28 mouse cellular contexts compared by ENCODE assay signal in genomic region chr5:122704571-122704970, GRCm38 (mm10). TPM values are rescaled to one million over a fixed set of nuclear protein-coding genes. Genes with fewer than 3 reads are reported as not detected.
DNase-seq lines count a peak whose midpoint lies in the region; ATAC-seq and TF ChIP-seq lines count a peak whose summit lies in the region.
"Had no signal": no experiment of that assay in that cellular context is flagged by ENCODE, and none has a peak within 500 bp of the region (broad histone marks: within the 10 kb centered on the region; RNA-seq: fewer than 3 reads in every experiment).

No protein-coding gene starts in this region.

- H3K36me3 ChIP-seq in kidney, embryonic 15.5 days: no peaks in the 10 kb centered on the region
- H3K36me3 ChIP-seq in liver, adult 2 months (ENCODE audit: control insufficient read depth, insufficient read depth, low read length): no peaks in the 10 kb centered on the region
- no peaks in the 10 kb centered on the region for H3K36me3 ChIP-seq in liver, postnatal 0 days (replicated peaks; ENCODE audit: insufficient read depth, low read length)
- no peaks in the 10 kb centered on the region for H3K36me3 ChIP-seq in neural tube, embryonic 15.5 days
- no peaks in the 10 kb centered on the region for H3K36me3 ChIP-seq in midbrain, embryonic 14.5 days (ENCODE audit: control insufficient read depth, insufficient read depth, low read length)
- H3K36me3 ChIP-seq: embryonic facial prominence, embryonic 13.5 days; G1E; hindbrain, embryonic 13.5 days; liver, embryonic 15.5 days; midbrain, embryonic 13.5 days; stomach, embryonic 15.5 days had no signal

- H3K79me2 ChIP-seq in liver, adult 2 months (ENCODE audit: control insufficient read depth, insufficient read depth, low read length): no peaks in the 10 kb centered on the region

- no peak for ATAC-seq in kidney, embryonic 15.5 days (replicated peaks; ENCODE audit: low FRiP score)
- no peak for ATAC-seq in liver, postnatal 0 days
- ATAC-seq in neural tube, embryonic 15.5 days (ENCODE audit: low FRiP score): no peak
- ATAC-seq in midbrain, embryonic 14.5 days (ENCODE audit: low FRiP score, low TSS enrichment): no peak
- ATAC-seq: forebrain, embryonic 16.5 days; intestine, embryonic 16.5 days; midbrain, embryonic 13.5 days had no signal

- H3K4me2 ChIP-seq in kidney, embryonic 15.5 days: no peak overlapping the region
- H3K4me2 ChIP-seq in liver, postnatal 0 days (ENCODE audit: low read depth, low read length): no peak overlapping the region
- no peak overlapping the region for H3K4me2 ChIP-seq in neural tube, embryonic 15.5 days
- H3K4me2 ChIP-seq in midbrain, embryonic 14.5 days (ENCODE audit: low read length): no peak overlapping the region
- H3K4me2 ChIP-seq: embryonic facial prominence, embryonic 13.5 days; heart, embryonic 11.5 days; hindbrain, embryonic 13.5 days; liver, embryonic 15.5 days; midbrain, embryonic 13.5 days; stomach, embryonic 15.5 days had no signal

- TF ChIP-seq CTCF in liver, adult 2 months (IDR thresholded peaks at IDR 0.05; ENCODE audit: low read depth, low read length): no peak
- no peak for TF ChIP-seq CTCF in liver, postnatal 0 days (IDR thresholded peaks at IDR 0.05; ENCODE audit: low read depth)

- no peak overlapping the region for H3K4me3 ChIP-seq in kidney, embryonic 15.5 days (replicated peaks)
- H3K4me3 ChIP-seq in liver, adult 2 months (ENCODE audit: insufficient read depth, low read depth, low read length): no peak overlapping the region
- H3K4me3 ChIP-seq in liver, postnatal 0 days (ENCODE audit: low read depth, low read length): no peak overlapping the region
- H3K4me3 ChIP-seq in neural tube, embryonic 15.5 days (replicated peaks): no peak overlapping the region
- no peak overlapping the region for H3K4me3 ChIP-seq in midbrain, embryonic 14.5 days (replicated peaks; ENCODE audit: low read depth, low read length)
- H3K4me3 ChIP-seq: embryonic facial prominence, embryonic 13.5 days; hindbrain, embryonic 13.5 days; liver, embryonic 15.5 days; megakaryocyte, embryonic 14.5 days; midbrain, embryonic 13.5 days; stomach, embryonic 15.5 days had no signal

- H3K27me3 ChIP-seq in kidney, embryonic 15.5 days: no peaks in the 10 kb centered on the region
- no peaks in the 10 kb centered on the region for H3K27me3 ChIP-seq in liver, adult 2 months (ENCODE audit: control insufficient read depth, insufficient read depth, low read length)
- H3K27me3 ChIP-seq in liver, postnatal 0 days (ENCODE audit: insufficient read depth, low read length): no peaks in the 10 kb centered on the region
- no peaks in the 10 kb centered on the region for H3K27me3 ChIP-seq in neural tube, embryonic 15.5 days (replicated peaks)
- no peaks in the 10 kb centered on the region for H3K27me3 ChIP-seq in midbrain, embryonic 14.5 days (ENCODE audit: control insufficient read depth, insufficient read depth, low read length)
- H3K27me3 ChIP-seq: embryonic facial prominence, embryonic 13.5 days; hindbrain, embryonic 13.5 days; liver, embryonic 15.5 days; midbrain, embryonic 13.5 days; stomach, embryonic 15.5 days had no signal

- peaks cover 22% of the 10 kb centered on the region; the same call in 1 of the 2 replicates for H3K4me1 ChIP-seq in kidney, embryonic 15.5 days
- H3K4me1 ChIP-seq in liver, adult 2 months (ENCODE audit: control insufficient read depth, insufficient read depth, low read length): peaks cover 17% of the 10 kb centered on the region
- H3K4me1 ChIP-seq in liver, postnatal 0 days (ENCODE audit: insufficient read depth): peaks cover 32% of the 10 kb centered on the region
- peaks cover 20% of the 10 kb centered on the region for H3K4me1 ChIP-seq in neural tube, embryonic 15.5 days
- H3K4me1 ChIP-seq in midbrain, embryonic 14.5 days (ENCODE audit: control insufficient read depth, insufficient read depth, low read length): peaks cover 9% of the 10 kb centered on the region

- TF ChIP-seq EP300 in liver, postnatal 0 days (IDR thresholded peaks at IDR 0.05; ENCODE audit: low read depth): no peak

- 64% methylated on average over 4 of the region's 4 CpGs for WGBS in kidney, embryonic 15.5 days
- 31% methylated on average over 4 of the region's 4 CpGs for WGBS in liver, adult 2 months
- WGBS in liver, postnatal 0 days (ENCODE audit: insufficient replicate concordance): 60% methylated on average over 4 of the region's 4 CpGs
- WGBS in neural tube, embryonic 15.5 days: 90% methylated on average over 4 of the region's 4 CpGs
- WGBS in midbrain, embryonic 14.5 days: 91% methylated on average over 4 of the region's 4 CpGs

- DNase-seq in kidney, adult 11 months: peak; percentile 57
- DNase-seq in liver, adult 2 months (ENCODE audit: extremely low read depth, low read depth, low spot score): peak; percentile 82
- no peak for DNase-seq in liver, postnatal 0 days
- DNase-seq in kidney, postnatal 25 days: peak; percentile 51 to 75
- no peak for DNase-seq in right cerebral cortex, postnatal 36 days (ENCODE audit: low spot score in 2 of 2)
- no peak for DNase-seq in midbrain, embryonic 14.5 days
- DNase-seq: adrenal gland, postnatal 25 days; cerebellum, adult 18-20 months; cerebellum, postnatal 10 days; gastrocnemius, postnatal 10 days; heart, adult 11 months; heart, postnatal 4 days; liver; lung, postnatal 36 days; right cerebral cortex, postnatal 14 days; thymus, postnatal 14 days had no signal

- H3K27ac ChIP-seq in kidney, embryonic 15.5 days: no peak overlapping the region
- H3K27ac ChIP-seq in liver, adult 2 months (replicated peaks; ENCODE audit: insufficient read depth, low read depth, low read length): peak overlapping the region; percentile 18
- no peak overlapping the region for H3K27ac ChIP-seq in liver, postnatal 0 days (ENCODE audit: low read depth)
- H3K27ac ChIP-seq in neural tube, embryonic 15.5 days (replicated peaks): no peak overlapping the region
- H3K27ac ChIP-seq in midbrain, embryonic 14.5 days (replicated peaks; ENCODE audit: low read depth, low read length): no peak overlapping the region
- H3K27ac ChIP-seq: embryonic facial prominence, embryonic 13.5 days; hindbrain, embryonic 13.5 days; liver, embryonic 15.5 days; midbrain, embryonic 13.5 days; stomach, embryonic 15.5 days had no signal

- H3K9me3 ChIP-seq in kidney, embryonic 15.5 days (replicated peaks): no peaks in the 10 kb centered on the region
- no peaks in the 10 kb centered on the region for H3K9me3 ChIP-seq in liver, postnatal 0 days (ENCODE audit: low read length)
- H3K9me3 ChIP-seq in neural tube, embryonic 15.5 days (replicated peaks): no peaks in the 10 kb centered on the region
- no peaks in the 10 kb centered on the region for H3K9me3 ChIP-seq in midbrain, embryonic 14.5 days (ENCODE audit: control insufficient read depth, low read length)
- H3K9me3 ChIP-seq: embryonic facial prominence, embryonic 13.5 days; G1E; hindbrain, embryonic 13.5 days; liver, embryonic 15.5 days; megakaryocyte, embryonic 14.5 days; midbrain, embryonic 13.5 days; stomach, embryonic 15.5 days had no signal

- no peak overlapping the region for H3K9ac ChIP-seq in kidney, embryonic 15.5 days
- no peak overlapping the region for H3K9ac ChIP-seq in liver, adult 2 months (ENCODE audit: low read depth, low read length)
- no peak overlapping the region for H3K9ac ChIP-seq in liver, postnatal 0 days (replicated peaks)
- no peak overlapping the region for H3K9ac ChIP-seq in neural tube, embryonic 15.5 days (replicated peaks)
- no peak overlapping the region for H3K9ac ChIP-seq in midbrain, embryonic 14.5 days (replicated peaks; ENCODE audit: low read length)
- H3K9ac ChIP-seq: embryonic facial prominence, embryonic 13.5 days; hindbrain, embryonic 13.5 days; liver, embryonic 15.5 days; midbrain, embryonic 13.5 days; stomach, embryonic 15.5 days had no signal

- no peak for TF ChIP-seq POLR2A in liver, adult 2 months (IDR thresholded peaks at IDR 0.05; ENCODE audit: extremely low read depth, insufficient read depth, low read length)

RNA-seq across cellular contexts. Expression of gene P2rx4, which starts 2.8 kb away (rescaled TPM):
- 20.4 and 25.6 TPM in 2 replicates for polyA plus RNA-seq in kidney, embryonic 15.5 days (2015; fragmentation: Nextera tagmentation; extraction: Ambion mirVana)
- total RNA-seq in liver, adult 2 months (2014; rRNA removed): 43.2 and 59.9 TPM in 2 replicates
- 50.1 and 59.5 TPM in 2 replicates for polyA plus RNA-seq in liver, adult 2 months (2012; rRNA removed)
- polyA plus RNA-seq in liver, postnatal 0 days (2015; fragmentation: Nextera tagmentation; extraction: Ambion mirVana): 36.0 and 36.2 TPM in 2 replicates
- polyA plus RNA-seq in neural tube, embryonic 15.5 days (2015; fragmentation: Nextera tagmentation; extraction: Ambion mirVana): 14.7 and 18.6 TPM in 2 replicates
- 10.7 and 13.6 TPM in 2 replicates for polyA plus RNA-seq in midbrain, embryonic 14.5 days (2014; fragmentation: Nextera tagmentation; extraction: Ambion mirVana)

Comparison
In these comparisons a context has a peak if more than half of its experiments do, and no peak if none do; other contexts are left out.
1. DNase-seq: peak in kidney, adult 11 months (single experiment), liver, adult 2 months (single experiment) and kidney, postnatal 25 days (2 of 2); none in liver, postnatal 0 days (single experiment), right cerebral cortex, postnatal 36 days (0 of 2) and midbrain, embryonic 14.5 days (single experiment).